Mouse (Mus musculus) Patski (cell line): ENCODE data around the gene Armcx3. TPM values are rescaled to one million over a fixed set of nuclear protein-coding genes. Genes with fewer than 3 reads are reported as not detected.
"Not testable (repeated sequence)": the region's sequence is repeated elsewhere in the genome, so short reads cannot be mapped to it uniquely, and the experiment has no call there.

ENCODE experiments used
- ATAC-seq: fragments of 100-300 bp; one replicate; pipeline ENCODE4 v1.8.0; 2021
- CTCF ChIA-PET: fragments of 350-600 bp; sonication (Branson Sonifier 250); formaldehyde crosslinking; loops from one replicate; lab custom pipeline; 2022; ENCODE audit warnings: inconsistent platforms; lab: Charles Lee
- POLR2A ChIA-PET: fragments of 350-600 bp; sonication (Branson Sonifier 250); formaldehyde crosslinking; loops from one replicate; lab custom pipeline; 2022; ENCODE audit warnings: antibody characterized with exemption, inconsistent platforms; lab: Charles Lee
- DNase-seq: peaks from one replicate; pipeline ENCODE4 v3.0.0-alpha.2; 2011; ENCODE audit warnings: low read depth, low spot score
- H3K27me3 ChIP-seq: fragments of 371-371 bp; one replicate; pipeline ENCODE4 v1.5.1; 2021
- CTCF ChIP-seq: fragments of 100-300 bp; IDR thresholded peaks from one replicate; pipeline ENCODE4 v1.5.1; 2021
- in situ Hi-C: fragments of 300-500 bp; cut with MboI; formaldehyde crosslinking; loops from 3 replicates; pipeline ENCODE4 v1.11.1; 2018; ENCODE audit warnings: low pct_unique_long_range_greater_than_20kb, mixed read lengths
- polyA plus RNA-seq: library from polyadenylated mRNA; unstranded; gene quantifications from one replicate; pipeline ENCODE4 v1.2.3, GENCODE M21; 2021

The Armcx3 gene
- polyA plus RNA-seq, 1 experiment from 2014 or later: 37.4 TPM

DNA sequence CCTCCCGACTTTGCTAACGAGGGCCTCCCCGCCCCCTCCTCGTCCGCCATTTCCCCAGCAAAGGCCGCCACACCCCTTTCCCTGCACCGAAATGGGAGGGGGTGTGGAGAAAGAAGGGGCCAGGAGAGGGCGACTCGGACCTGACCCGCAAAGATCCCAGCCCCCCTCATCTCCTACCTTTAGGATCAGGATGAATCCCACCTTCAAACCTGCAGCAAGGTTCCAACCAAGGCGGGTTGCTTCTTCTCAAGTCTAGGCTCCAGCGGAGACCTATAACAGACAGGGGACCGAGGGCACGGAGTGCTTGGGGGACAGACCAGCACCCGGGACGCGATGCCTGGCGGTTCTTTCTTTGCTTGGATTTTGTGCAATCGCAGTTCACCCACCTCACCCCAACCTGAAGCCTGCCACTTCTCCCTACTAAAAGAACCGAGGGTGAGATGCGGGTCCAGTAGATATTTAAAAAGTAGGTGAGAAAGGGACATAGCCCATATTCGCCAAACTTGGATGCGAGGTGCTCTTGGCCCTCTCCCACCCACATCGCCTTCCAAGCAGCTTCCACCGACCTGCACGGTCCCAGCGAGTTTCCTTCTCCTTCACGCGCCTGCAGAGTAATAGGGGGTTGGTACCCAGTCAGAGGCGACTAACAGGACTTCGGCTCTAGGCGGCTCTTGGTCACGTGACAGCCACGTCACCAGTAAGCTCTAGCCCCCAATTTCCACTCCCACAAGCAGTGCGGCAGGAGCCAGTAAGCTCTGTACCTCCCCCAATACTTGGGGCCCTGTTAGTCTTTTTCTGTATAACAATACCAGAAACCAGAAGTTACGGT lies 5.4 kb upstream of the Armcx3 start, which contains the start of gene Armcx6:
Gene Armcx6, minus strand, starts transcription at position 654 of the 829 bp plus-strand sequence.
- DNase-seq (no peak), ATAC-seq (no peak)
- in situ Hi-C loops: no loop called here
- TF ChIP-seq CTCF: no peak
- POLR2A ChIA-PET: no interaction called here
- H3K27me3 ChIP-seq: peaks cover 33% of the 10 kb centered on the region
- CTCF ChIA-PET: no interaction called here

DNA sequence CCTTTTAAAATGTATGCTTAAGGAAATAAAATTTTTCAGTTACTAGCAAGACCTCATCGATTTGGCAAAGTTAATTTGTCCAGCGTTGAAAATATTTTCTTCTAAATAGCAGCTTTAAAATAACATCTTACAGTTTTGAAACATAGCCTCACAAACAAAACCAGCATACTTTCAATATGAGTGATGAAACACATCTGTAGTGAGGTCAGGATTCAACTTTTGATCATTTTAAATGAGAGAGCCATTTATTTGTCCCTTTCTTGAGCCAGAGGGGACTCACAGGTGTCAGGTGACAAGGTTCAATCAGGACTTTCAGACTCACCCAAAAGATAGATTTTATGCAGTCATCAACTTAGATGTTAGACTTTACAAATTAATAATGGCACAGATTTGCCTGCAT lies 4.5 kb upstream of the Armcx3 start:
- H3K27me3 ChIP-seq: peaks cover 32% of the 10 kb centered on the region
- ChIA-PET CTCF (no interaction called here), POLR2A (no interaction called here)
- TF ChIP-seq CTCF: no peak
- no peak for ATAC-seq
- no peak for DNase-seq
- in situ Hi-C loops: no loop called here

GRCm38 (mm10) chrX:134752584-134752983 lies 3.8 kb upstream of the Armcx3 start:
- ChIA-PET POLR2A (no interaction called here), CTCF (no interaction called here)
- peaks cover 32% of the 10 kb centered on the region for H3K27me3 ChIP-seq
- ATAC-seq: no peak
- in situ Hi-C loops: no loop called here
- no peak for TF ChIP-seq CTCF
- DNase-seq: no peak

DNA sequence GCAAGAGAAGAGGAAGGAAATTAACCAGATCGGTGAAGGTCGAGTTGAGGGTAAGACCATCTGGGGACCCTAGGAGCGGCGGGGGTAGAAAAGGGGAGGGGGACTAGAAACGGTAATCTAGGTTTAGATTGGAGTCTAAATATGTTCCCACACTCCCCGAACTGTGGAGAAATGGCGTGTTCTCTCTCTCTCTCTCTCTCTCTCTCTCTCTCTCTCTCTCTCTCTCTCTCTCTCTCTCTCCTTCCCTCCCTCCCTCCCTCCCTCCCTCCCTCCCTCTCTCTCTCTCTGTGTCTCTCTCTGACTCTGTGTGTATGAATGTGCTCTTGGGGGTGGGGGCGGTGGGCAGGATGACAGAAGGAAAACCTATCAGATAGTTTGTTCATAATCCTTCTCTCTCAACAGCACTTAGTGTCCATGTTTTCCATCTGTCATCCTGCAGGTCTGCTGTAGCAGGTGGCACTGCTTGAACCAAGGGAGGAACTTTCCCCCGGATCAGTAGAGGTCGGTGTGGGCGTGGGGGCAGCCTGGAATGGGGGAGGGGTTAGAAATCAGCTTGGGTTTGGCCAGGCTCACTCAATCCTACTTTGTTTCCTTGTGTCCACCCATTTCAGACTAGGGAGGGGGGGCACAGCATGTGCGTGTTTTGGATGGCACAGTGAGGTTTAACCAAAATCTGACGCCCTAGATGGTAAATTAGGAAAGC lies 1.0 kb downstream of the Armcx3 start:
- TF ChIP-seq CTCF: no peak
- in situ Hi-C loops: no loop called here
- no peak for DNase-seq
- peaks cover 13% of the 10 kb centered on the region for H3K27me3 ChIP-seq
- ATAC-seq: no peak
- POLR2A ChIA-PET: no interaction called here
- CTCF ChIA-PET: interaction anchor here (1.3 kb wide), 1 partner anchor 28 kb away, joined by 3 read pairs; no protein-coding TSS in a partner anchor

DNA sequence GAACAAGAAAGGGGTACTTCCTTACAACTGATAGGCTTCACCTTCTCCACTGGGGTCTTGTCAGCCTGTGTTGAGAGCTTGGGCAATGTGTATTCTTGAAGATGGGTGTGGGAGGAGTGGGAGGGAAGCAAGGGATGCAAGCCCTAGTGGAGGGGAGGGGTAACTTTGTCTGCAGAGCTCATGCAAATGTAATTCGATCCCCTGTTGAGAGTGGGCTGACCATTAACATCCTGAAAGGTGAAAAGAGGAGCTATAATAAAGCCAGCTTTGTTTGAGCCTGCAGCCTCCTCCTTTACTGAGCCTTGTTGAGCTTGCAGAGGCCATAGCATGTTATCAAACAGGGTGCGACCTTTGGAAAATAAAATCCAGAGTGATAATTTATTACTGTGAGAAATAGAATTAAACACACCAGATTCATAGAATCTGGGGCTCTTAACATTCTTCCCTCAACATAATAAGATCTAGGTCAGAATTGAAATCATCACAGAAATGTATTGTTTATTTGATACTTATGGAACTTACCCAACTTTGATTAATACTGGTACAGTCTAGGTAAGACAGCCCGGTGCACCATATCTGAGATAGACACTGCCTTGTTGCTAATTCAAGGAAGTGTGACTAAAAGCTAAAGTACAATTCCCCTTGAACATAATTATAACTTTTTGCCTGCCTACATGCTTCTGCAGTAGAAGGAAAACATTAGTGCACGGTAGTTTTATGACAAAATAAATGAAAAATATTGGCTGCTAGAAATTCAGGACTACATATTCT lies 7.2 kb downstream of the Armcx3 start:
- ATAC-seq, H3K27me3 ChIP-seq, POLR2A ChIA-PET, in situ Hi-C loops, DNase-seq: not testable (repeated sequence)
- CTCF ChIA-PET: interaction anchor here (1.7 kb wide), 1 partner anchor 19 kb away, joined by 3 read pairs; no protein-coding TSS in a partner anchor

- ATAC-seq (no peak), DNase-seq (no peak)
- no peak for TF ChIP-seq CTCF
- in situ Hi-C loops: no loop called here
- POLR2A ChIA-PET: no interaction called here
- CTCF ChIA-PET: interaction anchor here (1.9 kb wide), 1 partner anchor 11 kb away, joined by 6 read pairs; no protein-coding TSS in a partner anchor
- H3K27me3 ChIP-seq: peaks cover 21% of the 10 kb centered on the region
Observed at GRCm38 (mm10) chrX:134787728-134788127, 31.3 kb downstream of the Armcx3 start.

GRCm38 (mm10) chrX:134807833-134808754 lies 51.7 kb downstream of the Armcx3 start:
- POLR2A ChIA-PET: no interaction called here
- no peak for TF ChIP-seq CTCF
- DNase-seq (no peak), ATAC-seq (peak; percentile 28)
- CTCF ChIA-PET: no interaction called here
- in situ Hi-C loops: no loop called here
- H3K27me3 ChIP-seq: peaks cover 32% of the 10 kb centered on the region

DNA sequence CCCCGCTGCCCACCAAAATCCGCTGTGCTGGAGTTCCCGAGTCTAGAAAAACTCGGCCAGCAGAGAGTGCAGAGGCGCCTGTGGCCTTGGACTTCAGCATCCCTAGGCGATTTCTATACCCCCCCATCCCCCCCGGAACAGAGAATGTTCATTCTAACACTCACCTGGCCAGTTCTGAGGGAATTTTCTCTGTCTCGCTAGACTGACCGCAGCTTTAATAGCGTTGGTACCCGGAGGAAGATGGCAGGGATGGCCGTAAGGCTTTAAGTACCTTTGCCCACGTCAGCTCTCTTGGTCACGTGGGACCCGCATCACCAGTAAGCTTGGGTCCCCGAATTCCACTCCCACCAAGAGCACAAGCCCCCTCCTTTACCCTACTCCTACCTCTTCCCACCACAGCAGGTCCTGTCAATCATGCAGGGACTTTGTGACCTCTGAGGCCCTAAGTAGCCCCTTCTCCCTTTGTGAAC lies 52.4 kb downstream of the Armcx3 start, which contains the start of gene Armcx2:
Gene Armcx2, minus strand, starts transcription at position 467 of the 470 bp plus-strand sequence.
- ATAC-seq: peak; percentile 37
- CTCF ChIA-PET: no interaction called here
- peaks cover 39% of the 10 kb centered on the region for H3K27me3 ChIP-seq
- in situ Hi-C loops: no loop called here
- POLR2A ChIA-PET: no interaction called here
- TF ChIP-seq CTCF: no peak
- DNase-seq: no peak

Other genes with a start within 250 kb of the Armcx3 start
- 63.0 TPM for gene Timm8a1, start 214.7 kb upstream of the Armcx3 start, polyA plus RNA-seq
- not detected for gene Btk, start 173.0 kb upstream of the Armcx3 start, polyA plus RNA-seq
- gene Rpl36a, start 170.9 kb upstream of the Armcx3 start, polyA plus RNA-seq: 555 TPM
- 26.9 TPM for gene Gla, start 155.5 kb upstream of the Armcx3 start, polyA plus RNA-seq
- gene Hnrnph2, start 155.4 kb upstream of the Armcx3 start, polyA plus RNA-seq: 133 TPM
- 0.01 TPM for gene Armcx4, start 70.1 kb upstream of the Armcx3 start, polyA plus RNA-seq
- not detected for gene Armcx1, start 38.6 kb upstream of the Armcx3 start, polyA plus RNA-seq
- gene Armcx6, start 5.2 kb upstream of the Armcx3 start, polyA plus RNA-seq: 0.21 TPM
- gene Armcx2, start 52.6 kb downstream of the Armcx3 start, polyA plus RNA-seq: 3.1 TPM
- not detected for gene Nxf2, start 208.2 kb downstream of the Armcx3 start, polyA plus RNA-seq